Mouse (Mus musculus) monocyte, adult 2 months (primary cell): Measurements from ENCODE around the gene Bnc2.

Source experiments
- DNase-seq, 2 experiments: peaks; one replicate each; pipeline ENCODE4 v3.0.0; 2022; ENCODE audit warnings: low spot score in 2 of 2, low read depth in 1 of 2

The Bnc2 gene

GRCm38 (mm10) chr4:84431677-84432515 is 243.2 kb downstream of the Bnc2 start:
- DNase-seq = no peak

- no peak for DNase-seq
These were observed 247.1 kb downstream of the Bnc2 start for GRCm38 (mm10) chr4:84427955-84428354.

GRCm38 (mm10) chr4:84411431-84411830 is 263.6 kb downstream of the Bnc2 start:
- no peak for DNase-seq

DNA sequence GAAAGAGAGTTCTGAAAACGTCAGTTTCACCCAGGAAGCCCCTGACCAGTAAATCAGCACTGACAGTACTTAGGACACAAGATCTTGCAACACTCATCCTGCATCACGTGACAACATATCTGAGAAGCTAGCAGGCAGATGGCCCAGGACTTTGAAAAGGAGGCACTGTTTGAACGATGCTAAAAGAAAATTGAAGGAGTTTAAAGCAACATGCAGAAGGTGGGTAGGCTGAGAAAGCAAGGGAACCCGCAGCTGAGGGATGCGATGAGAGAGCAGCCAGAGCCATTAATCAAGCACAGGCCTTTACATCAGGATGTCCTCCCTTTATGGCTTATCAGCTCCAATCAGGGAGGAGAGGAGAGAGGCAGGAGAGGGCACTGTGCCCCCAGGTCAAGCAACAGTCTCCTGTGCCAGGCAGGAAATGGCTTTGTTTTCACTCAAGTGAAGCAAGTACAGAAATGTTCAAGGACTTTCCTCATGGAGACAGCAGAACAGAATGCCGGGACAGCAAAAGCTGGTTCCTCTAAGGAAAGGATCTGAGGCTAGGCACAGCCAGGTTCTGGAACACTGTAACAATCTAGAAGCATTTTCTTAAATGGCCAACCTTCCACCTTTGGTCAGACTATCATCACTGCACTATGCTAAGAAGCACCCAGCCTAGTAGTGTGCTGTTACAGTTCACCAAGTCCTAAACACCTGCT is 267.6 kb downstream of the Bnc2 start:
- no peak for DNase-seq

DNA sequence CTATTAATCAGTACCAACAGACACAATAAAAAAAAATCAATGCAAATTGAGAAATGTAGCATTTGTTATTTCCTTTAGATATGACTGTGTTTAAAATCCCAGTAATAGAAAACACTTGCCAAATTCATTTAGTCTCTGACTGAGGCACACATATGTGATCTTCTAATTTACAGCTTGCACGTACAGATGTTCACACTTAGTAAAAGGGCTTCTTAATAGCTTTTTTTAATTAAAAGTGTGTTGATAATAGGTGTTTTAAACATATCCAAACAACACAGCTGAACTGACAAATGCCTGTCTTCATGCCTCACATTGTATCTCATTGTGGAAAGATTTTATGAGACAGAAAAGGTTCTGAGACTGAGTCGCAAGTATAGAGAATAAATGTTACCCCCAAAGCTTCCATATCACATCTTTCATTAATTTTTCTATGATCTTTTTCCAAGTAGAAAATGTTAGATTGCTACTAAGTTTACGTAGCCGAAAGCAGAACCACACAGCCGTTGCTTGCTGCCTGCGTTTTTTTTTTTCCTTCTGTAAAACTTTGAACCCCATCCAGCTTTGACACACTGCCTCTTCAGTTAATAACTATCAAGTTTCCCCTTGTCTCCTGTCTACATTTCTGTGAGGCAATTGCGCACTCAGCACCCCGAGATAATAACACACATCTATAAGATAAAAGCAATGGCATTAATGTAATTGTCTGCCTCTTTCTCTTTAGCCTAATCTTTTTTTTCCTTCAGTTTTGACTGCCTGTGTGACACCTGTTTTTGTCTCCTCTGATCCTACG is 271.5 kb downstream of the Bnc2 start:
- DNase-seq = no peak

- no peak for DNase-seq
These were observed 286.1 kb downstream of the Bnc2 start for GRCm38 (mm10) chr4:84388991-84389390.

GRCm38 (mm10) chr4:84385156-84385555 is 289.9 kb downstream of the Bnc2 start:
- DNase-seq = no peak

DNA sequence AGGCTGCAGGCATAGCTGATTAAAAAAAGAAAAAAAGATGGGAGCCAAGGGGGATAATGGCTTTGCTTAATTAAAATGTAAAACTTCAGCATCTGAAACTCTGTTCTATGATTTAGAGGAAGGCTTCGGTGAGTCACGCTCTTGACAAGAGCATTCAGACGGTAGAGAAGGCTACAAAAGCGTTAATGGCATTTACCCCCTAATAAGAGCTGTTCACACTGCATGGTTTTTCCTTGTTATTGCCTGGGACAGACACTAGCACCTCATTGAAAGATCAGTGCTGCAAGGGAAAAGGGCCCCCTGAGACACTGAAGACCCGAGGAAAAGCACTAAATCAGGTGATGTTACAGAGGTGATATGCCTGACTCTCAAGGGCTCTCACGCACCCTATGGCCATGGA is 295.8 kb downstream of the Bnc2 start:
- DNase-seq = no peak

DNA sequence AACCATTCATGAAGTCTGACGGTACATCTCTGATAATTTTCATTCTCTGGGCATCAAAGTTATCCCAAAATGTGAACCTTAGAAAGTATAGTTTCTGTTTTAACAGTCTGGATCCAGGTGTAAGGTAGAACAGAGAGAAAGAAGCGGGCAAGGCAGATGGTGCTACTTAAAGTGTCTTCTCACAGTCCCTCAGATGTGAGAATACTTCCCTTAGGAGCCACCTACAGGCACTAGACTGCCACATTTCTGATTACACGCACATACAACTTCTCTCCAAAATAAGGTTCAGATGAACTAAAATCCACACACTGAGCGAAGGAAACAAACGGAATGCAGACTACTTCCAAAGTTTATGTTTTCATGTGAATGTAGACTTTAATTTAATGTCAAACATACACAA is 297.6 kb downstream of the Bnc2 start:
- no peak for DNase-seq

- DNase-seq = no peak
These were observed 312.7 kb downstream of the Bnc2 start for GRCm38 (mm10) chr4:84362337-84362823.

- no peak for DNase-seq
These were observed 313.9 kb downstream of the Bnc2 start for GRCm38 (mm10) chr4:84361165-84361564.

DNA sequence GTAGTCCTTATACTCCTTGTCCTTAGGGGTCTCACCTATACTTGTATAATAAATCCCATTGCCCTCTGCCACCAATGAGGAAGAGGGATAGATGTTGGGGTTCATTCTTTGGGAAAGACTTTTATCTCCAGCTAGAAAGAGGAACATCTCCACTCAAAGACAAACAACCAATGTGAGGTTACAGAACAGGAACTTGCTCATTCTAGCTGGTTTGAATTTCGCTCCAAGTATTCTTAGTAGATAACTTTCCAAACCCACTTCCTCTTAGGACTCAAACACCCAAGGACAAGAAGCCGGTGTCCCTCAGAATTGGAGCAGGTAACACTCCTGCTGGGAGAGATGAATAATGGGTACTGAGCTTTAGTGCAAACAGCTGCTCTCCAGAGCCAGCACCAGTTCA is 315.1 kb downstream of the Bnc2 start:
- DNase-seq = no peak

- DNase-seq = no peak
These were observed 316.9 kb downstream of the Bnc2 start for GRCm38 (mm10) chr4:84358204-84358603.

GRCm38 (mm10) chr4:84357382-84357781 is 317.7 kb downstream of the Bnc2 start:
- DNase-seq = no peak

- DNase-seq = no peak
These were observed 318.5 kb downstream of the Bnc2 start for GRCm38 (mm10) chr4:84356468-84357153.

- DNase-seq = no peak
These were observed 322.4 kb downstream of the Bnc2 start for GRCm38 (mm10) chr4:84352656-84353055.

- no peak for DNase-seq
These were observed 325.5 kb downstream of the Bnc2 start for GRCm38 (mm10) chr4:84349536-84349935.

- no peak for DNase-seq
These were observed 335.9 kb downstream of the Bnc2 start for GRCm38 (mm10) chr4:84339172-84339571.

- no peak for DNase-seq
These were observed 343.1 kb downstream of the Bnc2 start for GRCm38 (mm10) chr4:84331995-84332394.

- DNase-seq = no peak
These were observed 343.6 kb downstream of the Bnc2 start for GRCm38 (mm10) chr4:84331450-84331849.

GRCm38 (mm10) chr4:84330509-84330908 is 344.6 kb downstream of the Bnc2 start:
- DNase-seq = no peak
